Mouse (Mus musculus) bone marrow macrophage, adult 2 months (primary cell): Measurements from ENCODE around the gene St8sia2.

ENCODE experiments used
- CTCF ChIP-seq: IDR thresholded peaks from 2 replicates; pipeline ENCODE4 v1.5.1; 2012; ENCODE audit warnings: low read depth, mild to moderate bottlenecking, low read length, moderate library complexity
- POLR2A ChIP-seq: IDR thresholded peaks from 2 replicates; pipeline ENCODE4 v1.6.1; 2012; ENCODE audit warnings: mild to moderate bottlenecking, low read depth, low read length, borderline replicate concordance

GRCm38 (mm10) chr7:74012858-74013600, 461 bp downstream of the St8sia2 start:
- no peak for TF ChIP-seq CTCF
- no peak for TF ChIP-seq POLR2A
